Mouse (Mus musculus) stomach, postnatal 0 days (tissue): ENCODE results near the gene Bcl2l11.

Experiments
- CTCF ChIP-seq: IDR thresholded peaks from 2 replicates; pipeline ENCODE4 v1.5.1; 2016; ENCODE audit warnings: antibody characterized with exemption, low read depth, mild to moderate bottlenecking, moderate library complexity
- EP300 ChIP-seq: optimal IDR thresholded peaks from 2 replicates; pipeline ENCODE3; 2016; ENCODE audit warnings: antibody characterized with exemption

DNA sequence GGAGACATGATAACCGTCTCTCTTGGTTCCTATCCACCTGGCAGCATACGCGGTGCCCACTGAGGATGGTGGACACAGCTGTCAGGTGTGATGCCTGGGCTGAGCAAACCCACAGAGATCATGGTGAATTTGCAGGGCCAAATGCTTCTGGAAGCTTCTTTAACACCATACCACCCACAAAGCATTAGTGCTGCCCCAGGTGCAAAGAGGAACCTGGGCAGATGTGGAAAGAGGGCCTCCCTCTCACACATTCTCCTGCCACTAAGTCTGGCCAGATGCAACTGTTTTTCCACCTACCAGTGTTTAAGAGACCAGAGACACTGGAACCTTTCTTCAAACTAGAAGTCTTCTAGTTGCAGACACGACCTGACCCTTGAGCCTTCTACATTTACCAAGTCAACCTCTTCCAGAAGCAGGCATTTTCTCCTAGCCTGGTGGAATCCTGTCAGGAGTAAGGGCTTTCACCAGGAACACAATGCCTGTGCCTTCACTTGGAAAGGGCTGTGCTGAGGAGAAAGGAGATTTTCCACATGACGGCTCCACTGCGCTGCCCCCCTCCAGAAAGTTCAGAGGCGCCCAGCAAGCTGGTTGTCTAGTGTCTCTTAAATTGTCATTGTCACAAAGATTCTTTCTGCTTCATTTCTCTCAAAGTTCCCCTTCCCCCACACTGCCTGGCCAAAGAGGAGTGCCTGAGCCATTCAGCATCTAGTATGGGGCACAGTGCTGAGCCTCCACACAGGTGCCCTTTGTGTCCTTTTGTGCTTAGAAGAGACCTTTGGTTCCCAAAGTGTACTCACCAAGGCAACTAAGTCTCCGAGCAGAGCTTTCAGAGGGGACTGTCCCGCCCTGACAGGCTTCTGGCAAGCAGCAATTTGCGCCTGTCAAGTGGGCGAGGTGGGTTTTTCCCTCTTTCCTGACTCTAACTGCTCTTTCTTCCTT is 34.1 kb upstream of the Bcl2l11 start:
- TF ChIP-seq CTCF = no peak
- no peak for TF ChIP-seq EP300
